Mouse (Mus musculus) ovary, postnatal 36 days (tissue): Measurements from ENCODE around the gene Galnt2.

Source experiments
- DNase-seq: peaks from one replicate; pipeline ENCODE4 v3.0.0; 2022; ENCODE audit warnings: low spot score, mixed read lengths

Gene Galnt2

GRCm38 (mm10) chr8:124292965-124293364 is 61.8 kb downstream of the Galnt2 start:
- no peak for DNase-seq

- DNase-seq = no peak
Observed at GRCm38 (mm10) chr8:124294425-124294824, 63.2 kb downstream of the Galnt2 start.

- DNase-seq = no peak
Observed at GRCm38 (mm10) chr8:124294900-124295299, 63.7 kb downstream of the Galnt2 start.

- DNase-seq = no peak
Observed at GRCm38 (mm10) chr8:124295357-124295756, 64.2 kb downstream of the Galnt2 start.

- DNase-seq = no peak
Observed at GRCm38 (mm10) chr8:124301512-124301911, 70.3 kb downstream of the Galnt2 start.

- DNase-seq = no peak
Observed at GRCm38 (mm10) chr8:124301935-124302555, 70.9 kb downstream of the Galnt2 start.

- DNase-seq = no peak
Observed at GRCm38 (mm10) chr8:124303211-124303902, 72.2 kb downstream of the Galnt2 start.

- no peak for DNase-seq
Observed at GRCm38 (mm10) chr8:124304141-124304540, 73.0 kb downstream of the Galnt2 start.

DNA sequence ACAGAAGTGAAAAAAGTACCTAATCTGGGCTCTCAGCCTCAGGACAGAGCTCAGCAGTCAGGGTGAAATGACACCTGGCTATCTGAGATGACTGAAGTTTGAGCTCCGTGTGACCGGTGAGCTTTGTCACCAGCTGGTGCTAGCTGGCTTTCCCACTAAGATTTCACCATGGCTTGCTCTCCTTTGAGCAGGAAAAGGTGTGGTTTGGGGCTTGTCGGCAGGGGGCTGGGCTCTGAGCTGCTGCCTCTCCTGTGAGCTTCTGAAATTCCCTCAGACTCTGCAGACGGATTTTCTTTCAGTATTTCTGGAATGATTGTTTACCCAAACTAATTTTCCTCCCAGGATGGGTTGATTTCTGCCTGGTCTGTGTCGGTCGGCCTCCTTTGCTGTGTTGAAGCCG is 75.4 kb downstream of the Galnt2 start:
- DNase-seq = no peak

DNA sequence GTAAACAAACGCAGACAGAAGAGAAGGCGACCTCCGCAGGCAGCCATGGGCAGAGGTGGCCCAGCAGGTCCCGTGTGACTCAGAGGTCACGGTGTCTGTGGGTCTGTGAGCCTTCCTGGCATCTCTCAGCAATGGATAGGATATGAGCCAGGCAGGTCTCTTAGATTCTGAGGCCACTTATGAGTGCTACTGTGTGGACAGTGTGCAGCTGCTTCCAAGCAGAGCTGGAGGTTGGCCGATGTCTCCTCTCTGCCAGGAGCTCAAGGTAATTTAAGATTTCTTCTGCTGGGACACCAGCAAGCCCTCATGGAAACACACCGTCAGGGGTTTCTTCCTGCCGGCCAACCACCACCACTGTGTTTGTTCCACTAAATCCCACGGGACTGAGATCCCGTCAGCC is 76.5 kb downstream of the Galnt2 start:
- DNase-seq = no peak

- DNase-seq = no peak
Observed at GRCm38 (mm10) chr8:124310509-124310908, 79.3 kb downstream of the Galnt2 start.

- DNase-seq = no peak
Observed at GRCm38 (mm10) chr8:124311111-124311510, 79.9 kb downstream of the Galnt2 start.

- no peak for DNase-seq
Observed at GRCm38 (mm10) chr8:124311723-124312122, 80.5 kb downstream of the Galnt2 start.

DNA sequence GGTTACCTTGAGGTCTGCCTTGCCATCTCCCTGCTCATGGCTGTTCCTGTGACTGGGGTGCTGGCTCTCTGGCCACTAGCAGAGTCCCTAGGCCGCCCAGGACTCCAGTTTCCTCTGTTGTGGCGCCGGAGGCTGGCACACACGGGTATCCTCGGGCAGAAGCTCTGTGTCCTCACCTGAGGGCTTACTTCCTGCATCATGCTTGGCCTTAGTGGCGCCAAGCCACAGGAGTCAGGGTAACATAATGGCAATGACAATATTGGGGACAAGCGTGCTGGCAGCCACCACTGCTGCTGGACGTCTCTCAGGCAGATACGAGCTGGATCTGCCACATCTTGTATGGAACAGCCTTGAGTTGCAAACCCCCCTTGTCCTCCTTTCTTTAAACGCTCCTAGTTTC is 81.0 kb downstream of the Galnt2 start:
- no peak for DNase-seq

DNA sequence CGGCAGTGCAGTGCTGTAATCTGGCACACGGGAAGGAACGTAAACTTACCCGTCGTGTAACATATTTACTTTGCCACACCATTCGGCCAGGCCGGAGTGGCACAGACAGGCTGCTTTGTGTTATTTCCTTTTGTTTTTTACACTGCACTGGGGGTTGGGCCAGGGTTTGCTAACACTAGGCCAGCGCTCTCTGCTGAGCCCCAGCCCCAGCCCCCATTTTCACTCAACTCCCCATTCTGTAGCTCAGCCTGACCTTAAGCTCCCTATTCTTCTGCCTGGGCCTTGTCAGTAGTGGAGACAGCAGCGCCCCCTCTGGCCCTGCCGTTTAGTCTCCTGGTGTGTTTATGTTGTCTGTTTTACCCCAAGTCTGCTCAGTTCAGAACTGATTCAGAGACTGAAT is 83.6 kb downstream of the Galnt2 start:
- DNase-seq = no peak

- peak; percentile 78 for DNase-seq
Observed at GRCm38 (mm10) chr8:124316466-124317136, 85.4 kb downstream of the Galnt2 start.

DNA sequence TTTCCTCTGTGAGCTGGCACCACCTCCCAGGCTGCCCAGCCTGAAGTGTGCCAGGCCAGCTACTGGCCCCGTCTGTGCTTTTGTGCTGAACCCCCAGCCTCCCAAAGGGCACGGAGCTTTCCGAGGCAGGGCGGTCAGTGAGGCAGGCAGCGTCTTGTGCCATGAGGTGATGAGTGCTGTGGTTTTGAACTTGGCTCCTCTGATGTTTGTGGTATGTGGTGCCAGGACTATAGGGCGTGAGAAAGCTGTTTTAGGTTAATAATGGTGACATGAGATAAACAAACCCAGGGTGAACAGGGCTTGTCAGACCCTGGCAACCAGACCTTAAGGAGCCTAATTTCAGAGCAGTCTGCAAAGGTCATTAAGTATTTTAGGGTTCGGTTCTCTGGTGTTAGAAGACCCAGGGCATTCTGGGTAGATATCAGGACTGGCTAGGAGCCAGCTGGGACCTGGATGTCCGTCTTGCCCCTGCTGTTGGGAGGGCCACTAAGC is 86.0 kb downstream of the Galnt2 start:
- no peak for DNase-seq

DNA sequence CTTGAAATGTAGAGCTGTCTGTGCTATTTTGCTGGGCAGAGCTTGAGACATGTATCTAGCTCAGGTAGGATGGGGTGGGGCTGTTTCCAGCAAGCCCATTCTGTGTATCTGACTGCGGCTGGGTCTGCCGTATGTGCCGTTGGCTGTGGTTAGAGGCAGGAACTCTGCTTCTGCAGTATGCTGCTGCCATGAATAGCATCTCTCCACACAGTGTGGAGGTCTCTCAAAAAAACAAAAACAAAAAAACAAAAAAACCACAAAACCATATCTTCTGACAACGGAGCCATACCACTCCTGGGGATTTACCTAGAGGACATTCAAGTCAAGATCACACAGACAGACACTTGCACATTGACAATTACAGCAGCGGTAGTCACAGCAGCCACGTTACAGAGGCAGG is 86.6 kb downstream of the Galnt2 start:
- DNase-seq = no peak

DNA sequence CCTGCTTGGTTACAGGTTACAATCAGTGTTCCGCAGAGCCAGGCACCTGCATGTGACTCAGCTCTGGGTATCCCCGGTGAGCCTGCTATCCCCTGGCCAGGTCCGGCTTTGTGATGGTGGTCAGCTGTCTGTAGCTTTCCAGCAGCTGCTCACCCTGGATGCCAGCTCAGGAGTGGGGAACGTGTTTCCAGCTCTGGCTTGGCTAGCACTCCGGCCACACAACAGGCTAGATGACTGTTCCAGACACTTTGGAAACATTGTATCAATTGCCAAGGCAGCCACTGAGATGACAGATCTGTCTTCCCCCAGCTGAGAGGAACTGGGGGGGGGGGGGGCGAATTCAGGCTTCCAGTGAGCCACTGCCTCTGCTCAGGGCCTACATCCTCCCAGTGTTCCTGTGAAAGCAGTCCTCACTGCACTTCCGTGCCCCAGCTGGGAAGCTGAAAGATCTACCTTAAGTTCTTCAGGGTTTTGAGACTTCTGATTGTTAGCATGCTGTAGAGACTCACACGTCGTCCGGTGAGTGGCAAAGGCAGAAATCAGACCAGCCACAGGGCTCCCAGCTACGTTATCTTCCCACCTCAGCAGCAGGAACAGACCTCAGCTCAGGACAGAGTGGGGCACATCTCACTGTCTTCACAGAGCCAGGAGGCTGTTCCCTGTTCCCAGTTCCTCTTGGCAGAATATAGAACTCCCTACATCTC is 87.6 kb downstream of the Galnt2 start:
- DNase-seq = no peak

GRCm38 (mm10) chr8:124319316-124319652 is 88.1 kb downstream of the Galnt2 start:
- no peak for DNase-seq

- DNase-seq = no peak
Observed at GRCm38 (mm10) chr8:124321227-124321840, 90.1 kb downstream of the Galnt2 start.

GRCm38 (mm10) chr8:124323356-124323755 is 92.2 kb downstream of the Galnt2 start:
- peak; percentile 43 for DNase-seq
